Mouse (Mus musculus) left cerebral cortex, postnatal 4 days (tissue): ENCODE results near the gene Tex38. TPM values are rescaled to one million over a fixed set of nuclear protein-coding genes. Genes with fewer than 3 reads are reported as not detected.

ENCODE experiments used
- DNase-seq: peaks from one replicate; pipeline ENCODE4 v3.0.0-alpha.2; 2022
- intact Hi-C: fragments of 180-260 bp; cut with DNase I; formaldehyde crosslinking; loops from one replicate; pipeline ENCODE4 v1.15.1; 2025
- total RNA-seq, 2 experiments: library from RNA; stranded (reverse); gene quantifications; 2 replicates each; pipeline ENCODE4 v1.2.3; 2021

Tex38 gene
- total RNA-seq: under 1 TPM in 1 of 2 experiments, not detected in 1; 0.66 TPM

GRCm38 (mm10) chr4:115780918-115781317 is at the start of gene Tex38:
Gene Tex38, minus strand, starts transcription at chr4:115781018.
- DNase-seq: no peak

GRCm38 (mm10) chr4:115830491-115830890 is 49.7 kb upstream of the Tex38 start:
- intact Hi-C loops: no loop called here

More at GRCm38 (mm10) chr4:115780918-115781317, at the start of gene Tex38:
- intact Hi-C loops: no loop called here

GRCm38 (mm10) chr4:115828572-115828902 is 47.7 kb upstream of the Tex38 start:
- intact Hi-C loops: no loop called here

More at GRCm38 (mm10) chr4:115830491-115830890, 49.7 kb upstream of the Tex38 start:
- DNase-seq: no peak

GRCm38 (mm10) chr4:115827888-115828571 is 47.2 kb upstream of the Tex38 start, which contains the start of gene Mob3c:
Gene Mob3c, plus strand, starts transcription at chr4:115828092.
- intact Hi-C loops: no loop called here
- DNase-seq: peak; percentile 75

More at GRCm38 (mm10) chr4:115828572-115828902, 47.7 kb upstream of the Tex38 start:
- DNase-seq: no peak

- DNase-seq: no peak
- intact Hi-C loops: no loop called here
Observed at GRCm38 (mm10) chr4:115827535-115827887, 46.7 kb upstream of the Tex38 start.

- intact Hi-C loops: no loop called here
- no peak for DNase-seq
Observed at GRCm38 (mm10) chr4:115827066-115827465, 46.2 kb upstream of the Tex38 start.

- intact Hi-C loops: no loop called here
- no peak for DNase-seq
Observed at GRCm38 (mm10) chr4:115825271-115825670, 44.5 kb upstream of the Tex38 start.

GRCm38 (mm10) chr4:115824178-115824577 is 43.4 kb upstream of the Tex38 start:
- intact Hi-C loops: no loop called here
- no peak for DNase-seq

- intact Hi-C loops: no loop called here
Observed at GRCm38 (mm10) chr4:115821928-115822327, 41.1 kb upstream of the Tex38 start.

GRCm38 (mm10) chr4:115821431-115821830 is 40.6 kb upstream of the Tex38 start:
- intact Hi-C loops: no loop called here
- DNase-seq: no peak

More at GRCm38 (mm10) chr4:115821928-115822327, 41.1 kb upstream of the Tex38 start:
- no peak for DNase-seq

GRCm38 (mm10) chr4:115820944-115821343 is 40.1 kb upstream of the Tex38 start:
- intact Hi-C loops: no loop called here
- no peak for DNase-seq

- no peak for DNase-seq
- intact Hi-C loops: no loop called here
Observed at GRCm38 (mm10) chr4:115820199-115820598, 39.4 kb upstream of the Tex38 start.

- intact Hi-C loops: no loop called here
Observed at GRCm38 (mm10) chr4:115815606-115816005, 34.8 kb upstream of the Tex38 start.

GRCm38 (mm10) chr4:115812326-115812725 is 31.5 kb upstream of the Tex38 start:
- intact Hi-C loops: no loop called here
- no peak for DNase-seq

More at GRCm38 (mm10) chr4:115815606-115816005, 34.8 kb upstream of the Tex38 start:
- no peak for DNase-seq

- intact Hi-C loops: no loop called here
- DNase-seq: no peak
Observed at GRCm38 (mm10) chr4:115799981-115800380, 19.2 kb upstream of the Tex38 start.

GRCm38 (mm10) chr4:115795360-115795759 is 14.5 kb upstream of the Tex38 start:
- intact Hi-C loops: no loop called here
- no peak for DNase-seq

GRCm38 (mm10) chr4:115790864-115791263 is 10.0 kb upstream of the Tex38 start:
- intact Hi-C loops: no loop called here
- DNase-seq: no peak

GRCm38 (mm10) chr4:115785511-115786034 is 4.8 kb upstream of the Tex38 start:
- no peak for DNase-seq
- intact Hi-C loops: no loop called here

GRCm38 (mm10) chr4:115784769-115785510 is 4.1 kb upstream of the Tex38 start, which contains the start of gene Atpaf1:
Gene Atpaf1, plus strand, starts transcription at chr4:115784812.
- intact Hi-C loops: no loop called here
- DNase-seq: peak; percentile 78

GRCm38 (mm10) chr4:115782026-115782805 is 1.4 kb upstream of the Tex38 start:
- intact Hi-C loops: no loop called here
- no peak for DNase-seq

GRCm38 (mm10) chr4:115780269-115780668 is 549 bp downstream of the Tex38 start:
- intact Hi-C loops: no loop called here
- DNase-seq: no peak
